Mouse (Mus musculus) ovary, postnatal 10 days (tissue): ENCODE data around the gene Atl2.

Source experiments
- DNase-seq: peaks from one replicate; pipeline ENCODE4 v3.0.0; 2022; ENCODE audit warnings: low spot score

The Atl2 gene

GRCm38 (mm10) chr17:79818884-79819283, 77.0 kb downstream of the Atl2 start:
- no peak for DNase-seq

GRCm38 (mm10) chr17:79817995-79818394, 77.9 kb downstream of the Atl2 start:
- DNase-seq = no peak

- no peak for DNase-seq
Observed at GRCm38 (mm10) chr17:79817551-79817950, 78.4 kb downstream of the Atl2 start.

GRCm38 (mm10) chr17:79816896-79817295, 79.0 kb downstream of the Atl2 start:
- no peak for DNase-seq

GRCm38 (mm10) chr17:79810421-79810820, 85.5 kb downstream of the Atl2 start:
- DNase-seq = no peak

GRCm38 (mm10) chr17:79809491-79810316, 86.2 kb downstream of the Atl2 start:
- DNase-seq = no peak

- DNase-seq = no peak
Observed at GRCm38 (mm10) chr17:79807237-79807930, 88.5 kb downstream of the Atl2 start.

- DNase-seq = no peak
Observed at GRCm38 (mm10) chr17:79804747-79805146, 91.2 kb downstream of the Atl2 start.

- DNase-seq = no peak
Observed at GRCm38 (mm10) chr17:79802056-79802455, 93.9 kb downstream of the Atl2 start.

- no peak for DNase-seq
Observed at GRCm38 (mm10) chr17:79798831-79799230, 97.1 kb downstream of the Atl2 start.
